Mouse (Mus musculus): ENCODE results near the gene Olfr1371. TPM values are rescaled to one million over a fixed set of nuclear protein-coding genes. Genes with fewer than 3 reads are reported as not detected.
"Not testable (repeated sequence)": the region's sequence is repeated elsewhere in the genome, so short reads cannot be mapped to it uniquely, and the experiment has no call there.

Gene Olfr1371
- polyA plus RNA-seq, 1 experiment from 2014 or later, result not detected

- H3K4me3 ChIP-seq (replicated peaks); H3K9me3 ChIP-seq; H3K9ac ChIP-seq; H3K4me2 ChIP-seq (replicated peaks); ATAC-seq; H3K27ac ChIP-seq; H3K36me3 ChIP-seq; H3K27me3 ChIP-seq (replicated peaks); H3K4me1 ChIP-seq (replicated peaks): not testable (repeated sequence)
- 90% methylated on average over 6 of the region's 6 CpGs for WGBS
Measured at GRCm38 (mm10) chr11:52221921-52222320, 8.1 kb upstream of the Olfr1371 start.

GRCm38 (mm10) chr11:52220282-52220681 lies 6.5 kb upstream of the Olfr1371 start:
- H3K9ac ChIP-seq, result no peak overlapping the region
- no peak overlapping the region for H3K27ac ChIP-seq
- H3K4me1 ChIP-seq (replicated peaks), result 0 out of 2 replicates have a peak, but pooled peaks cover 3% of the 10 kb centered on the region
- no peak for ATAC-seq
- H3K9me3 ChIP-seq, result no peaks in the 10 kb centered on the region
- H3K4me3 ChIP-seq (replicated peaks), result no peak overlapping the region
- H3K4me2 ChIP-seq (replicated peaks), result peak overlapping the region; percentile 33
- H3K27me3 ChIP-seq (replicated peaks), result no peaks in the 10 kb centered on the region; the same call in 1 of the 2 replicates
- no peaks in the 10 kb centered on the region for H3K36me3 ChIP-seq
- WGBS, result 3% methylated on average over 4 of the region's 4 CpGs

- H3K9ac ChIP-seq; H3K4me3 ChIP-seq (replicated peaks); ATAC-seq; H3K27ac ChIP-seq; H3K27me3 ChIP-seq (replicated peaks); H3K36me3 ChIP-seq; H3K4me1 ChIP-seq (replicated peaks); H3K4me2 ChIP-seq (replicated peaks); H3K9me3 ChIP-seq: not testable (repeated sequence)
- WGBS, result 88% methylated on average over 8 of the region's 8 CpGs
Measured at GRCm38 (mm10) chr11:52196496-52197023, 17.2 kb downstream of the Olfr1371 start.

- H3K4me1 ChIP-seq (replicated peaks); ATAC-seq; H3K36me3 ChIP-seq; H3K27ac ChIP-seq; H3K4me2 ChIP-seq (replicated peaks); H3K27me3 ChIP-seq (replicated peaks); H3K9ac ChIP-seq; H3K9me3 ChIP-seq; H3K4me3 ChIP-seq (replicated peaks): not testable (repeated sequence)
- 87% methylated on average over 4 of the region's 4 CpGs for WGBS
Measured at GRCm38 (mm10) chr11:52180651-52181050, 33.1 kb downstream of the Olfr1371 start.

GRCm38 (mm10) chr11:52179897-52180296 lies 33.9 kb downstream of the Olfr1371 start:
- H3K27me3 ChIP-seq (replicated peaks); H3K4me1 ChIP-seq (replicated peaks); ATAC-seq; H3K4me3 ChIP-seq (replicated peaks); H3K27ac ChIP-seq; H3K9me3 ChIP-seq; H3K9ac ChIP-seq; H3K4me2 ChIP-seq (replicated peaks); H3K36me3 ChIP-seq: not testable (repeated sequence)
- 83% methylated on average over 2 of the region's 3 CpGs for WGBS

GRCm38 (mm10) chr11:52168461-52168860 lies 45.3 kb downstream of the Olfr1371 start:
- Histone ChIP-seq H3K4me1 (replicated peaks) (0 out of 2 replicates have a peak, but pooled peaks cover 4% of the 10 kb centered on the region), H3K36me3 (no peaks in the 10 kb centered on the region), H3K4me2 (replicated peaks) (peak overlapping the region; percentile 92), H3K27ac (no peak overlapping the region), H3K27me3 (replicated peaks) (peaks cover 14% of the 10 kb centered on the region), H3K4me3 (replicated peaks) (peak overlapping the region; percentile 51), H3K9ac (no peak overlapping the region), H3K9me3 (no peaks in the 10 kb centered on the region)
- 9% methylated on average over 12 of the region's 12 CpGs for WGBS
- ATAC-seq, result peak; percentile 48; the same call in 1 of the 2 replicates

GRCm38 (mm10) chr11:52167901-52168302 lies 45.9 kb downstream of the Olfr1371 start:
- WGBS, result under 1% methylated on average over 35 of the region's 42 CpGs
- ATAC-seq, result peak; percentile 94

GRCm38 (mm10) chr11:52167126-52167525 lies 46.7 kb downstream of the Olfr1371 start:
- under 1% methylated on average over 21 of the region's 21 CpGs for WGBS
- H3K36me3 ChIP-seq, result no peaks in the 10 kb centered on the region
- no peaks in the 10 kb centered on the region for H3K9me3 ChIP-seq
- 0 out of 2 replicates have a peak, but pooled peaks cover 4% of the 10 kb centered on the region for H3K4me1 ChIP-seq (replicated peaks)
- H3K4me3 ChIP-seq (replicated peaks), result peak overlapping the region; percentile 51; the same call in 1 of the 2 replicates
- H3K27me3 ChIP-seq (replicated peaks), result peaks cover 14% of the 10 kb centered on the region
- no peak overlapping the region for H3K9ac ChIP-seq
- peak overlapping the region; percentile 92 for H3K4me2 ChIP-seq (replicated peaks)
- no peak overlapping the region for H3K27ac ChIP-seq
- ATAC-seq, result no peak

More at GRCm38 (mm10) chr11:52167901-52168302, 45.9 kb downstream of the Olfr1371 start:
- not testable (repeated sequence) for H3K4me1 ChIP-seq (replicated peaks); H3K36me3 ChIP-seq; H3K27ac ChIP-seq; H3K9me3 ChIP-seq
- Histone ChIP-seq H3K4me3 (replicated peaks) (peak overlapping the region; percentile 51), H3K9ac (peak overlapping the region; percentile 50), H3K4me2 (replicated peaks) (peak overlapping the region; percentile 92), H3K27me3 (replicated peaks) (peaks cover 14% of the 10 kb centered on the region)

GRCm38 (mm10) chr11:52163926-52164325 lies 49.9 kb downstream of the Olfr1371 start:
- Histone ChIP-seq H3K4me2 (replicated peaks) (no peak overlapping the region), H3K9me3 (no peaks in the 10 kb centered on the region), H3K27ac (no peak overlapping the region), H3K9ac (no peak overlapping the region), H3K4me1 (replicated peaks) (0 out of 2 replicates have a peak, but pooled peaks cover 4% of the 10 kb centered on the region), H3K27me3 (replicated peaks) (peaks cover 14% of the 10 kb centered on the region), H3K4me3 (replicated peaks) (no peak overlapping the region), H3K36me3 (no peaks in the 10 kb centered on the region)
- no peak for ATAC-seq
- WGBS, result 28% methylated on average over 10 of the region's 10 CpGs

Other genes with a start within 250 kb of the Olfr1371 start
- gene Cdkn2aipnl, start 246.3 kb downstream of the Olfr1371 start, polyA plus RNA-seq (2015; fragmentation: Nextera tagmentation; extraction: Ambion mirVana), result 84.7 and 90.3 TPM in 2 replicates
- 189 and 212 TPM in 2 replicates for gene Ube2b, start 213.2 kb downstream of the Olfr1371 start, polyA plus RNA-seq (2015; fragmentation: Nextera tagmentation; extraction: Ambion mirVana)
- gene Cdkl3, start 209.8 kb downstream of the Olfr1371 start, polyA plus RNA-seq (2015; fragmentation: Nextera tagmentation; extraction: Ambion mirVana), result 5.4 and 6.6 TPM in 2 replicates
- gene Ppp2ca, start 115.3 kb downstream of the Olfr1371 start, polyA plus RNA-seq (2015; fragmentation: Nextera tagmentation; extraction: Ambion mirVana), result 64.8 and 69.3 TPM in 2 replicates
- not detected in 2 replicates for gene Olfr1373, start 68.5 kb downstream of the Olfr1371 start, polyA plus RNA-seq (2015; fragmentation: Nextera tagmentation; extraction: Ambion mirVana)
- 720 and 848 TPM in 2 replicates for gene Skp1a, start 18.0 kb upstream of the Olfr1371 start, polyA plus RNA-seq (2015; fragmentation: Nextera tagmentation; extraction: Ambion mirVana)
- 6.9 and 8.2 TPM in 2 replicates for gene Tcf7, start 69.0 kb upstream of the Olfr1371 start, polyA plus RNA-seq (2015; fragmentation: Nextera tagmentation; extraction: Ambion mirVana)
- gene Vdac1, start 146.9 kb upstream of the Olfr1371 start, polyA plus RNA-seq (2015; fragmentation: Nextera tagmentation; extraction: Ambion mirVana), result 287 and 295 TPM in 2 replicates
- 159 and 166 TPM in 2 replicates for gene 9530068E07Rik, start 182.4 kb upstream of the Olfr1371 start, polyA plus RNA-seq (2015; fragmentation: Nextera tagmentation; extraction: Ambion mirVana)

Data from intestine, embryonic 15.5 days (tissue).